Mouse (Mus musculus) c-Kit-positive CD71-negative TER-119-negative erythroid progenitor cells, embryonic 14.5 days (primary cell): ENCODE measurements around the gene Zfp442.
"Not testable (repeated sequence)": the region's sequence is repeated elsewhere in the genome, so short reads cannot be mapped to it uniquely, and the experiment has no call there.

ENCODE experiments used
- DNase-seq: peaks from one replicate; pipeline ENCODE4 v3.0.0-alpha.2; 2013; ENCODE audit warnings: low read depth

The Zfp442 gene

DNA sequence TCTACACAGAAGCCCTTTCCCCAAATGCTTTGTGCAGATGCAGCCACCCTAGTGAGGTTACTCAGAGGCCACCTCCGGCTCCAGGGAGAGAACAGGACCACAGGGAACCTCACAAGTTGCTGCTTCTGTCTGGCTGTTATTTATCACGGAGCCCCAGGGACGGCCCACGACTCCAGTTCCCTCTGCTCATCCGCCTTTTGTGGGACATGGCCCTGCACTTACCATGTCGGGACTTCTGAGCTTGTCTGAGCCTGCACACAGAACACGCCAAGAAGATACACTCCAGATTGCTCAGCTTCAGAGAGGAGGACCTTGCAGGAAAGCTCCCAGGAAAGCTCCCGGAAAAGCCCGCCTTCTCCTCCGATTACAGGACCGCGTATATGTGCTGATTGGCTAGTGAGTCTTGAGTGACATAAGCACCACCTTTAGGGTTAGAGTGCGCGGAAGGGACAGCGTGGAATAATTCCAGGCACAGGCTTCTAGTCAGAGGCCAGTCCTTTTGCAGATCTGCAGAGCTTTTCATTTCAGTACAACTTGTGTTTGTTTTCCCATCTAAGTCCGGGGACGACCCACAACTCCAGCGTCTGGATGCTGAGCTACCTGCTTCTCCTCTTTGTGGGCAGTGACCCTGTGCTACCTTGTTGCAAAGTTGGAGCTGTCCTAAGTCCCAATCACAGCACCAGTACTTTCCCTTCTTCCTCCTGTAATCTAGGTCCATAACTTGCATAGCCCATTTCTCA lies at the start of gene Zfp442:
Zfp442 (minus strand) TSS at position 307 of the 740 bp plus-strand sequence.
- not testable (repeated sequence) for DNase-seq

- DNase-seq: not testable (repeated sequence)
Measured at GRCm38 (mm10) chr2:150500124-150500973, 49.1 kb upstream of the Zfp442 start.

DNA sequence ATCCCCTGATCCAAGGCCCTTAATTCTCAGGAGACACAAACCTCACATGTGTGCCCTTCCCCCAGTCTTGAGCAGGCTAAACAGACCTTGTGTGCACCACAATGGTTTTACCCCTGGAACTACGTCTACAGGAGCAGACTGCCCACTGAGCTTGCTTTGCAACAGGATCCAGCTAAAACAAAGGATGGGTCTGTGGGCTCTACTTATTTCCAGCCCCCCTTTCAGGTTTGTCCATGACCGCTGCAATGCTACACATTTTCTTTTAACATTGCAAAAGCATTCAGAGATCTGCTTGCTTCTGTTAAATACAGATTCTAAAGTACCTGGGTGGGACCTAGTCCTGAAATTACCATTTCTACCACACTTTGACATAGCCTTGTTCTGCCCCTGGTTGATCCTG lies 41.7 kb upstream of the Zfp442 start:
- no peak for DNase-seq

DNA sequence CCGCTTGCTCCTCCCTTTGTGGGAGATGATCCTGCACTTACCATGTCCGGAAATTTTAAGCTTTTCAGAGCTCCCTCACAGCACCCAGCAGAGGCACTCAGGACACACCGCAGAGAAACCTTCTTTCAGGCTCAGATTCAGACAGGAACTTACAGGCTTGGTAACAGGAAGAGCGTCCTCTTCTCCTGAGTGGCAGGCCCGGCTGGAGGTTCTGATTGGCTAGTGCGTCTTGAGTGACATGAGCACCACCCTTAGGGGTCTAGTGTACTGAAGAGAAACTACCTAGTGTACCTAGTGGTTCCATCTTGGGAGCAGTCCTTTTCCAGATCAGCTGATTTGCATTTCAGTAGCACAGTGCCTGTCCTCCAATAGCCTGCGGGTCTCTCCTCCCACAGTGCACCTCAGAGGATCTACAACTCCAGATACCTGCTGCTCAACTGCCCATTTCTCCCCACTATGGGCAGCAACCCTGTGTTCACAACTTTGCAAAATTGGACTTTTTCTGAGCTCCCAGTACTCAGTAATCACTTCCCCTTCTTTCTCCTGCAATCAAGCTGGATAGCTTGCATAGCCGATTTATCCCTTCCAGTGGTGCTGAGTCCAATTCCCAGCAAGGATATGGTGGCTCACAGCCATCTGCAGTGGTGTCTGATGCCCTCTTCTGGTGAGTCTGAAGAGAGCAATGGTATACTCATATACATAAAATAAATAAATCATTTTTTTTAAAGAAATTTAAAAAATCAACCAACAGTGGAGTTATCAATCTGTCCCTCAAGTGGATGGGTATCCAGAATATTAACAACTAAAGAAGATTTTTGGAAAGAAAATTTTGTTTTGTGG lies 33.9 kb upstream of the Zfp442 start, which contains the start of gene Zfp345:
Zfp345 (minus strand) TSS at position 153 of the 840 bp plus-strand sequence.
- not testable (repeated sequence) for DNase-seq

DNA sequence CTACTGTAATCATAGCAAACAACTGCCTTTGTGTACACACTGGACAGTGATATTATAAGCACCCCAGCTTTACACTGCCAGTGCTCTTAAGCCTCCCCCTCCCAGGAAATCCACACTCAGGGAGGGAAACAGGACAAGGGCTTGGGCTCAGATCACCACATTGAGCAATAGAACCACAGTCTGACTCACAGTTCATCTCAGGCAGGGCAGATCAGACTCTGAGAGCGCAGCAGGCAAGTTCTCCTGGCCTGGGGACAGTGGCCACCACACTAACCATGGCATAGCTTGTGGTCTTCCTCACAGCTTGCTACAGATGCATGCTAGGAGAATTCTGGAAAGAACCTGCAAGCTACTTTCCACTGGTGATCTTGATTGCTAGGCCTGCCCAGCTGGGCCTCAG lies 12.2 kb downstream of the Zfp442 start:
- DNase-seq: not testable (repeated sequence)

DNA sequence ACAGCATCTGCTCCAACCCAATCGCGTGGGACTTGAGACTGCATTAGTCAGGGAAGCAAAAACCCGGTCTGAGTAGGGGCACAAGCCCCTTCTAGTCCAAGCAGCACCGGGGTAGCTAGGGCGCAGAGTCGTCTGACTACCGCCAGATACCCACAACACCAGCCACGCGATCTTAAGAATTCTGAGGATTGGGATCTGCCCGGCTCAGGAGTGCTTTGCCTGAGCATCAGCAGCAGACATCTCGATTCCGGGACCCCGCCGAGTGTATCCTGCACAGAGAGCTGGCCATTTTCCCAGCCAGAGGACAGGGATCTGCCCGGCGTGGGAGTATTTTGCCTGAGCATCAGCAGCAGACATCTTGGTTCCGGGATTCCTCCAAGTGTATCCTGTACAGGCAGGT lies 39.1 kb downstream of the Zfp442 start:
- DNase-seq: not testable (repeated sequence)

DNA sequence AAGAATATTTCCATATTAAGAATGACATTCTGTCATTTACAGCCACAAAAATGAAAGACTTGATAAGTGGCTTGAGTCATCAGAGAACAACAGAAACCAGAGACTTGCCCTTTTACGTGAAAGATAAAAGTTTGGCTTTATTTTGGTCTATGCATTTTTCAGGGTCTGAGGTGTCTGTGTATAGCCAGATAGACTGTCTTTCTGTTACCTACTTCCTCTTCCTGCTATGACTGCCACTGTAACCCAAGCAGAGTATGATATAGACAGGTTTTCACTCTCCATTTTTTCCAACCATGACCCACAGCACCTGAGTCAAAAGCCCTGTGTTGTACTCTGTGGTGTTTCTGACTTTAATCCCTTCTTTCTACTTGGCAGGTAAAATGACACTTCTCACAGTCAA lies 61.1 kb downstream of the Zfp442 start:
- DNase-seq: no peak

DNA sequence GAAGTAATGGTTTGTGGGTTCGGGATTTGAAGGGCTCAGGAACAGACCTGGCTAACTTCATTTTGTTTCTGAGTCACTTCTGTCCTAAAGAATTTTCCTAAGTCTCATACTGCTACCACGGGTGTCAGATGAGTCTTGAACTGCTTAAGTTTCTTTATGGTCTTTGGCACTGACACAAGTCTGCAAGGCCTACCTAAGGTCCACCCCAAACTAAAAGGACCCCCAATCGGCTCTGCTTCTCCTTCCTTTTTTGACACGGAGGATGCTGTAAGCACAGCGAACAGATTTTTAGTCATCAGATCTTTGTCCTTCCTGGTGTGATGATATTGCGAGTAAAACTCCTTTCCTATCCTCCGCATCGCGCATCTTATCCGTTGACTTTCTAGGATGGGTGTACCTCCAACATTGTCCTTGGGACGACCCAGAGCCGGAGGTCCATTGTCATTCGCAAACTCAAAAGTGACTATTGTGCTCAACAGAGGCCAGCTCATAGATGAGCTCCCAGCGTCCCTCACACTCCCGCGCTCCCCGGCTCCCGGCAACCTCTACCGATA lies 65.7 kb downstream of the Zfp442 start:
- not testable (repeated sequence) for DNase-seq

- no peak for DNase-seq
Measured at GRCm38 (mm10) chr2:150362878-150363229, 88.4 kb downstream of the Zfp442 start.

- DNase-seq: peak; percentile 60
Measured at GRCm38 (mm10) chr2:150362113-150362877, 89.0 kb downstream of the Zfp442 start, which contains the start of gene 3300002I08Rik. 3300002I08Rik (minus strand) TSS chr2:150362765.
